Mouse (Mus musculus) MEL (cell line): ENCODE data around the gene Ambra1.

Experiments
- CTCF ChIP-seq, 3 experiments: IDR thresholded peaks in 2 of 3; conservative IDR thresholded peaks in 1 of 3; 2 replicates each; pipeline ENCODE4 v1.5.1; 2011 to 2012; ENCODE audit warnings: low read length in 3 of 3, low read depth in 2 of 3, mild to moderate bottlenecking in 2 of 3, improper control_type of control experiment in 1 of 3, inconsistent platforms in 1 of 3, mixed read lengths in 1 of 3, moderate library complexity in 1 of 3; ENCODE audit not compliant: control insufficient read depth in 1 of 3, insufficient read depth in 1 of 3, poor library complexity in 1 of 3, severe bottlenecking in 1 of 3
- EP300 ChIP-seq, 2 experiments: IDR thresholded peaks; 2 replicates each; pipeline ENCODE4 v1.6.1; 2011; ENCODE audit warnings: improper control_type of control experiment in 2 of 2, low read length in 2 of 2, low read depth in 1 of 2, mild to moderate bottlenecking in 1 of 2
- HCFC1 ChIP-seq: IDR thresholded peaks from 2 replicates; pipeline ENCODE4 v1.6.1; 2012; ENCODE audit warnings: low read depth, mild to moderate bottlenecking, inconsistent platforms, low read length, improper control_type of control experiment, moderate library complexity
- MAFK ChIP-seq: IDR thresholded peaks from 2 replicates; pipeline ENCODE4 v1.6.1; 2011; ENCODE audit warnings: low read depth, mild to moderate bottlenecking, low read length, improper control_type of control experiment, borderline replicate concordance
- TCF12 ChIP-seq: IDR thresholded peaks from 2 replicates; pipeline ENCODE4 v1.6.1; 2014; ENCODE audit warnings: low read depth, mild to moderate bottlenecking, inconsistent platforms, low read length, improper control_type of control experiment, moderate library complexity

DNA sequence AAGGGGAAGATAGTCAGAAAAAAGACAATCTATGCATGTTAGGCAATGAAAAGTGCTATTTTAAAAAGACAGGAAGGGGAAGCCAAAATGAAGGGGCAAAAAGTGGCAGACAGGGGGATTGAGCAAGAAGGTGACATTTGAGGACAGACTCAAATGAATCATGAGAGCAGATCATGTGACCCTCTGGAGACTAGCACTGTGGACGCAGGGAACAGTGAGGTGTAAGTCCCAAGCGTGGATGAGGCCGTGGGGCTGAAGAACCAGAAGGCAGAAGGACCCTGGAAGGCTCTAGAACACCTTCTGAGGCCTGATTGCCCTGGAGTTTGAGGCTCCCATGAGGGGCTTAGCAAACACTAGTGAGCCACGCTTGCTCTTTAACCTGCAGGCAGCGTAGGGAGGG lies 236.4 kb downstream of the Ambra1 start:
- TF ChIP-seq HCFC1 (no peak), MAFK (no peak), EP300 (IDR thresholded peaks at IDR 0.05; ENCODE audit: low read depth in 1 of 2, low read length in 2 of 2) (no peak), CTCF (IDR thresholded peaks at IDR 0.05 in 2 of 3, conservative IDR thresholded peaks at IDR 0.05 in 1 of 3; ENCODE audit: control insufficient read depth in 1 of 3, insufficient read depth in 1 of 3, low read depth in 2 of 3, low read length in 3 of 3, poor library complexity in 1 of 3, severe bottlenecking in 1 of 3) (no peak), TCF12 (no peak)
